Comparison of ENCODE assay signal across 9 mouse cellular contexts in the genomic region with DNA sequence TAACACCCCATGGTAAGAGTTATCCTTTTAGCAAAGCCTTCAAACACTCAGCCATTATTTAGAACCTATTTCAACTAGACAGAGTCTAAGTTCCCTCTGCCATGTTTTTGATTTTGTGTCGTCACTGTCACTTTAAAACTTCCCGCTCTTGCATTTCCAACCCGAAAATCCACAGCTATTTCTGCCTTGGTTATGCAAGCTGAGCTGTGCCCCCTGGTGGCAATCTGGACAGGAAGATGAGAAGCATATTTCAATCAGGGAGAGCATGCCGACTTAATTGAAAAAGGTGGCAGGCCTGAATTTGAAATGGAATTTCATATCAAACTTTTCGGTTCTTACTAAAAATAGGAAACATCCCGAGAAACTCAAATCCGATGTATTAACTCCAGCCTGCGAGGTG. TPM values are rescaled to one million over a fixed set of nuclear protein-coding genes. Genes with fewer than 3 reads are reported as not detected.
DNase-seq lines count a peak whose midpoint lies in the region; ATAC-seq and TF ChIP-seq lines count a peak whose summit lies in the region.
"Had no signal": no experiment of that assay in that cellular context is flagged by ENCODE, and none has a peak within 500 bp of the region (broad histone marks: within the 10 kb centered on the region; RNA-seq: fewer than 3 reads in every experiment).

No protein-coding gene starts in this region.

- H3K9me3 ChIP-seq in kidney, embryonic 14.5 days (ENCODE audit: control insufficient read depth, low read length): no peaks in the 10 kb centered on the region
- H3K9me3 ChIP-seq: liver, embryonic 13.5 days had no signal

- peak; percentile 78 for TF ChIP-seq CTCF in cortical plate, adult 2 months (IDR thresholded peaks at IDR 0.05; ENCODE audit: extremely low read depth, insufficient read depth, low read length)

- no peak overlapping the region for H3K9ac ChIP-seq in kidney, embryonic 14.5 days (ENCODE audit: low read depth, low read length)
- H3K9ac ChIP-seq: liver, embryonic 13.5 days had no signal

- no peak for ATAC-seq in kidney, embryonic 14.5 days (ENCODE audit: low FRiP score, low TSS enrichment)

- 72% methylated on average over 8 of the region's 8 CpGs for WGBS in kidney, embryonic 14.5 days

- no peak overlapping the region for H3K4me3 ChIP-seq in kidney, embryonic 14.5 days (ENCODE audit: low read length)
- no peak overlapping the region for H3K4me3 ChIP-seq in cortical plate, adult 2 months (ENCODE audit: insufficient read depth, low read length)
- H3K4me3 ChIP-seq: liver, embryonic 13.5 days had no signal

- TF ChIP-seq POLR2A in cortical plate, adult 2 months (IDR thresholded peaks at IDR 0.05; ENCODE audit: extremely low read depth, insufficient read depth, low read length): no peak

- peaks cover 25% of the 10 kb centered on the region; the same call in 1 of the 2 replicates for H3K36me3 ChIP-seq in kidney, embryonic 14.5 days (ENCODE audit: control insufficient read depth, insufficient read depth, low read length)

- no peak overlapping the region for H3K4me2 ChIP-seq in kidney, embryonic 14.5 days (replicated peaks; ENCODE audit: low read depth, low read length)
- H3K4me2 ChIP-seq: liver, embryonic 13.5 days had no signal

- no peak overlapping the region for H3K27ac ChIP-seq in kidney, embryonic 14.5 days (ENCODE audit: low read depth, low read length)
- no peak overlapping the region for H3K27ac ChIP-seq in cortical plate, adult 2 months (ENCODE audit: insufficient read depth, low read length)
- H3K27ac ChIP-seq: liver, embryonic 13.5 days had no signal

- peak; percentile 33 for DNase-seq in kidney, adult 18-20 months
- peak; percentile 33 for DNase-seq in ZHBTc4 (ENCODE audit: low read depth, low spot score)
- DNase-seq in layer of hippocampus, adult 8-10 months (ENCODE audit: low spot score in 2 of 2): peak; percentile 62 to 78
- DNase-seq in lung, postnatal 36 days: peak; percentile 61
- DNase-seq in natural killer cell, adult 2 months (ENCODE audit: low spot score in 2 of 2): no peak
- DNase-seq in B cell, adult 2 months: no peak
- DNase-seq: liver, embryonic 13.5 days had no signal

- H3K27me3 ChIP-seq in kidney, embryonic 14.5 days (ENCODE audit: control insufficient read depth, insufficient read depth, low read length): no peaks in the 10 kb centered on the region
- H3K27me3 ChIP-seq: liver, embryonic 13.5 days had no signal

- no peaks in the 10 kb centered on the region for H3K4me1 ChIP-seq in kidney, embryonic 14.5 days (ENCODE audit: control insufficient read depth, insufficient read depth, low read length)
- H3K4me1 ChIP-seq in cortical plate, adult 2 months (ENCODE audit: control insufficient read depth, insufficient read depth, low read length): no peaks in the 10 kb centered on the region
- H3K4me1 ChIP-seq: liver, embryonic 13.5 days had no signal

RNA-seq across cellular contexts. Expression of a gene that starts 35.6 kb away (rescaled TPM):
- 71.8 and 75.9 TPM in 2 replicates for polyA plus RNA-seq in kidney, embryonic 14.5 days (2014; fragmentation: Nextera tagmentation; extraction: Ambion mirVana)
- polyA plus RNA-seq in cortical plate, adult 2 months (2012; rRNA removed): 1.8 and 1.9 TPM in 2 replicates
- 1 to 10 TPM; 3.7 to 4.8 (median 4.4) TPM for total RNA-seq in layer of hippocampus, adult 8-10 months (2022)

Comparison
In these comparisons a context has a peak if more than half of its experiments do, and no peak if none do; other contexts are left out.
1. DNase-seq: peak in kidney, adult 18-20 months (single experiment), ZHBTc4 (single experiment), layer of hippocampus, adult 8-10 months (2 of 2) and lung, postnatal 36 days (single experiment); none in natural killer cell, adult 2 months (0 of 2) and B cell, adult 2 months (0 of 2).
2. RNA of a gene that starts 35.6 kb away (polyA plus RNA-seq): 71.8 to 75.9 TPM in kidney, embryonic 14.5 days; 1.8 to 1.9 TPM in cortical plate, adult 2 months; every median in the first group is over 10 times any median in the second.